Mouse (Mus musculus): ENCODE results near the gene Hectd1.

DNA sequence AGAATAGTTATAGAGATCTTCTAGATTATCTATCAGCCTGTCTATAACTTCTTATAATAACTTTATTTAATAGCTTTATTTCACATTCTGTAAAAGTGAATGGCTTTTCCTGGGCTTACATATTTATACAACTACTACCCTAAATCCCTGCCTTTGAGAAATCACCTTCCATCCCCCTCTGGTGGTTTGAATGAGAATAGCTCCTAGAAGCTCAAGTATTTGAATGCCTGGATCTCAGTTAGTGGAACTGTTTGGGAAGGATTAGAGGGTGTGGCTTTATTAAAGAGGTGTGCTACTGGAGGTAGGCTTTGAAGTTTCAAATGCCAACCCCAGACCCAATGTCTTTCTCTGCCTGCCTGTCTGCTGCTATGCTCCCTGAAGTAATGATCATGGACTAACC, 127.6 kb downstream of the Hectd1 start:
- TF ChIP-seq CTCF (IDR thresholded peaks at IDR 0.05) (peak; percentile 51), POLR2A (IDR thresholded peaks at IDR 0.05; ENCODE audit: insufficient read depth, low read depth, low read length) (no peak), EP300 (IDR thresholded peaks at IDR 0.05; ENCODE audit: insufficient read depth, low read depth, low read length) (no peak)

All from heart, adult 2 months (tissue).